Comparison of ENCODE assay signal across 27 mouse cellular contexts in genomic region chr17:22118770-22119169, GRCm38 (mm10).
"Had no signal": no experiment of that assay in that cellular context is flagged by ENCODE, and none has a peak within 500 bp of the region (broad histone marks: within the 10 kb centered on the region; RNA-seq: fewer than 3 reads in every experiment).

No protein-coding gene starts in this region.

- H3K9ac ChIP-seq: heart, embryonic 12.5 days; hindbrain, embryonic 12.5 days; hindbrain, embryonic 14.5 days; intestine, embryonic 15.5 days; limb, embryonic 12.5 days; liver, embryonic 14.5 days had no signal

- H3K4me1 ChIP-seq: heart, embryonic 10.5 days; heart, embryonic 12.5 days; hindbrain, embryonic 10.5 days; hindbrain, embryonic 12.5 days; intestine, embryonic 15.5 days; limb, embryonic 10.5 days; limb, embryonic 12.5 days had no signal

- H3K4me2 ChIP-seq: heart, embryonic 12.5 days; hindbrain, embryonic 12.5 days; hindbrain, embryonic 14.5 days; intestine, embryonic 15.5 days; limb, embryonic 12.5 days; liver, embryonic 11.5 days had no signal

- DNase-seq: gastrocnemius, adult 2 months; gastrocnemius, postnatal 10 days; gastrocnemius, postnatal 25 days; heart, adult 18-20 months; heart, postnatal 10 days; heart, postnatal 4 days; kidney, adult 18-20 months; kidney, adult 8-10 months; kidney, postnatal 10 days; kidney, postnatal 25 days; kidney, postnatal 4 days; liver had no signal

- H3K27ac ChIP-seq: gastrocnemius, adult 2 months; heart, embryonic 10.5 days; hindbrain, embryonic 10.5 days; hindbrain, embryonic 12.5 days; hindbrain, embryonic 14.5 days; intestine, embryonic 15.5 days; layer of hippocampus, adult 2 months; left cerebral cortex, adult 2 months; limb, embryonic 10.5 days; limb, embryonic 12.5 days; liver, embryonic 14.5 days had no signal

- ATAC-seq: hindbrain, embryonic 16.5 days; inflammation-experienced regulatory T-cells, adult 6 months; intestine, embryonic 15.5 days; intestine, postnatal 0 days had no signal

- H3K36me3 ChIP-seq: heart, embryonic 10.5 days; heart, embryonic 12.5 days; hindbrain, embryonic 10.5 days; hindbrain, embryonic 12.5 days; intestine, embryonic 15.5 days; limb, embryonic 10.5 days; limb, embryonic 12.5 days had no signal

- H3K9me3 ChIP-seq: hindbrain, embryonic 12.5 days; intestine, embryonic 15.5 days; limb, embryonic 10.5 days had no signal

- H3K4me3 ChIP-seq: gastrocnemius, adult 2 months; heart, embryonic 10.5 days; heart, embryonic 12.5 days; hindbrain, embryonic 10.5 days; hindbrain, embryonic 12.5 days; intestine, embryonic 15.5 days; layer of hippocampus, adult 2 months; left cerebral cortex, adult 2 months; limb, embryonic 10.5 days; limb, embryonic 12.5 days had no signal

- H3K27me3 ChIP-seq: heart, embryonic 12.5 days; hindbrain, embryonic 12.5 days; intestine, embryonic 15.5 days; limb, embryonic 12.5 days had no signal
